Mouse (Mus musculus) liver, embryonic 14.5 days (tissue): Measurements from ENCODE around the gene Mvb12a.

ENCODE experiments used
- CTCF ChIP-seq: IDR thresholded peaks from 2 replicates; pipeline ENCODE4 v1.5.1; 2016; ENCODE audit warnings: antibody characterized with exemption, low read depth, control low read depth
- EP300 ChIP-seq: IDR thresholded peaks from 2 replicates; pipeline ENCODE4 v1.6.1; 2016; ENCODE audit warnings: antibody characterized with exemption, low read depth

GRCm38 (mm10) chr8:71554001-71554400 lies 11.3 kb downstream of the Mvb12a start:
- TF ChIP-seq CTCF (no peak), EP300 (no peak)
